Mouse (Mus musculus) gastrocnemius, postnatal 36 days (tissue): ENCODE measurements around the gene Gm3685. TPM values are rescaled to one million over a fixed set of nuclear protein-coding genes. Genes with fewer than 3 reads are reported as not detected.
"Not testable (repeated sequence)": the region's sequence is repeated elsewhere in the genome, so short reads cannot be mapped to it uniquely, and the experiment has no call there.

Experiments used
- DNase-seq, 2 experiments: peaks; one replicate each; pipeline ENCODE4 v3.0.0; 2022
- intact Hi-C: fragments of 180-260 bp; cut with DNase I; formaldehyde crosslinking; loops from one replicate; pipeline ENCODE4 v1.15.1; 2025
- long read RNA-seq, 2 experiments: library from polyadenylated mRNA; stranded (forward); transcript quantifications; one replicate each; pipeline ENCODE4 v2.0.0; 2021
- total RNA-seq, 2 experiments: library from RNA; stranded (reverse); gene quantifications; 2 replicates each; pipeline ENCODE4 v1.2.3; 2021

The Gm3685 gene
- total RNA-seq = not detected
- long read RNA-seq, experiment 1 = 0 reads
- long read RNA-seq, experiment 2 = 0 reads

DNA sequence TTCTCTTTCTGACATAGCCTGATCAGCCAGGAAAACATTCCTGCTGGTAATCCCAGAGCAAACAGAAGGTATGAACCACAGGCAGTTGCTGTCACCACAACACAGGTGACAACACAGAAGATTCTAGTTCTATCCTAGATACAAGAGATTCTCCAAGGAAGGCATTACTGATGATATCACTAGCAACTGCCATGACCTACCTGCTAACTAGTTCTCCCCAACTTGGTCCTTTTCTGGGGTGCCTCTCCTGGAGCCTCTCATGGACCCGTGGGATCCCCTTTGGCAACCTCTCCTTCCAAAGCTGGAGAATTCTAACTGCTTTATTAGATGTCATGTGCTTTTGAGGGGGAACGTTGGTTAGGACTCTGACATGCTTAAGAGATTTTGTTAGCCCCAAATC lies at the start of gene Gm3685:
TSS of gene Gm3685 (minus strand) at position 101 of the 400 bp plus-strand sequence.
- DNase-seq, intact Hi-C loops: not testable (repeated sequence)

DNA sequence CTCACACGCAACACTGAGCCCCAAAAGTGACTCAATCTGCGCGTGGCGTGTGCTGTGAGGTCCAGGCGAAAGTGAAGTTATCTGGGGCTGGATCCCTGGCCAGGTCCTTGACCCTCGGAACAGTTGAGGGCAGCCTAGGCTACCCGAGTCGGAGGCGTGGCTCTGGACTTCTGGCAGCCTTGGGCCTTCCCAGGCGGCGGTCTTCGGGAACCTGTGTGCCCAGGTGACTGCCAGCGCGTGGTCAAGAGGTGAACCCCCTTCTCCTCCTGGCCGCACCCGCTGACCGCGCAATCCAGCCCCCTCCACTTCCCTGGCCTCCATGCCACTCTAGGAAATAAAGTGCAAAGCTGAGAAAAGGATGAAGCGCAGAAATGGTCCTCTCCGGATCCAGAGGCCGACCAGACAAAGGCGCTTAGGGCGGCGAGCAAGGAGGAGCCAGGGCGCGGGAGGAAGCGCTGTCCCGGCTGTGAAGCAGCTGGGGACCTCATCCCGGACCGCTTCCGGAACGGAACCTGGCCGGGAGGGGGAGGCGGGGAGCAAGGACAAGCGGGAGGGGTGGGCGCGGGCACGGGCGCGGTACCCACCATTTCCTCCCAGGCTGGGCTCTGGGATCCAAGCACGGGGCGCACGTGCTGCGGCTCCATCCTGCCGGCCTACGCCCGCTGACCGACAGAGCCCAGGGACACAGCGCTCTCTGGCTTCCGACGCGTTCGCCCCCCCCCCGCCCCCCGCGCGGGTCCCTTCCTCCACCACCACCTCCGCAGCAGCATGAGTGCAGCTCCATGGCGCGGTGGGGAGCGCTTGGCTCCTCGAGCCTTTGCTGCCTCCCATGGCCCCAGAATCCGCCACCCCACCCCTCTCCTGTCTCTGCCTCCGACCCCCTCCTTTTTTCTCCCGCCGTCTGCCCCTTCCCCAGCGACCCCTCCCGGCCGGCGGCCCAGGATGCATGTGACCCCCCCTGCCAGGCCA lies 17.7 kb downstream of the Gm3685 start, which contains the start of gene Gm10406:
TSS of gene Gm10406 (minus strand) at position 669 of the 969 bp plus-strand sequence.
- DNase-seq = peak; percentile 8 to 15
- intact Hi-C loops = not testable (repeated sequence)

DNA sequence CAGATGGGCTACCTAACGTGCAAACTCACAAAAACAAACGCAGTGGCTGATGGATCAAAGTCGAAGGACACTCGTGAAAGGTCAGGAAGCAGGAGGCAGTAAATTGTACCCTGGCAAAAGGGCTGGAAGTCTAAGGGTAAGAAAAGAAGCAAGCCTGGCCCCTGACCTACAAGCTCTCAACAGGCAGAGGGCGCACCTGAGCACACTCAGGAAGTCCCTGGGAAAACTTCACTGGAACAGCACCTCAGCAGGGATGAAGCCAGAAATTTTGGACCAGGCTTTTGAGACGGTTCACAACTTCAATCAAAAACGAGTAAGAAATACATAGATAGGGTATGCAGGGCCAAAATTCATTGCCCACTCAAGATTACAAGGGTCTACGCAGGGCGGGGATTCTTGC lies 18.5 kb downstream of the Gm3685 start:
- DNase-seq, intact Hi-C loops: not testable (repeated sequence)

Other genes with a start within 250 kb of the Gm3685 start
- gene Gm3642, start 204.7 kb downstream of the Gm3685 start, total RNA-seq = not detected
- gene Gm3667, start 155.0 kb downstream of the Gm3685 start, total RNA-seq = under 1 TPM; 0.15 to 0.18 TPM
- not detected for gene Gm6356, start 71.2 kb downstream of the Gm3685 start, total RNA-seq
- gene Gm10406, start 17.5 kb downstream of the Gm3685 start, total RNA-seq = not detected
- gene Gm3696, start 55.7 kb upstream of the Gm3685 start, total RNA-seq = not detected
- not detected for gene Gm6676, start 80.4 kb upstream of the Gm3685 start, total RNA-seq
- not detected for gene Gm3512, start 129.6 kb upstream of the Gm3685 start, total RNA-seq
- not detected for gene Gm16434, start 149.6 kb upstream of the Gm3685 start, total RNA-seq
- not detected for gene Gm3727, start 219.7 kb upstream of the Gm3685 start, total RNA-seq